Mouse (Mus musculus) liver, embryonic 13.5 days (tissue): ENCODE measurements around the gene AL607142.1. TPM values are rescaled to one million over a fixed set of nuclear protein-coding genes. Genes with fewer than 3 reads are reported as not detected.

ENCODE experiments used
- ATAC-seq: fragments of 200-750 bp; cut with Nextera tagmentation; 2 replicates; pipeline ENCODE4 v1.8.0; 2017; ENCODE audit warnings: low read depth, mild to moderate bottlenecking, moderate number of reproducible peaks, moderate library complexity
- DNase-seq: peaks from one replicate; pipeline ENCODE4 v3.0.0; 2022
- H3K27ac ChIP-seq: fragments of 300-500 bp; sonication (generic); 2 replicates; pipeline ENCODE4 v1.5.1; 2015; ENCODE audit warnings: moderate library complexity, mild to moderate bottlenecking, inconsistent platforms
- H3K27me3 ChIP-seq: fragments of 300-500 bp; sonication (generic); 2 replicates; pipeline ENCODE4 v1.6.1; 2015; ENCODE audit warnings: mild to moderate bottlenecking, inconsistent platforms
- H3K36me3 ChIP-seq: fragments of 300-500 bp; sonication (generic); 2 replicates; pipeline ENCODE4 v1.6.1; 2015; ENCODE audit warnings: mild to moderate bottlenecking, inconsistent platforms
- H3K4me1 ChIP-seq: fragments of 300-500 bp; sonication (generic); replicated peaks from 2 replicates; pipeline ENCODE4 v1.6.1; 2015; ENCODE audit warnings: inconsistent platforms
- H3K4me2 ChIP-seq: fragments of 300-500 bp; sonication (generic); 2 replicates; pipeline ENCODE4 v1.6.1; 2015; ENCODE audit warnings: inconsistent platforms, mild to moderate bottlenecking, moderate library complexity
- H3K4me3 ChIP-seq: fragments of 300-500 bp; sonication (generic); replicated peaks from 2 replicates; pipeline ENCODE4 v1.5.1; 2015; ENCODE audit warnings: mild to moderate bottlenecking, inconsistent platforms
- H3K9ac ChIP-seq: fragments of 300-500 bp; sonication (generic); 2 replicates; pipeline ENCODE4 v1.6.1; 2015; ENCODE audit warnings: mild to moderate bottlenecking, inconsistent platforms
- H3K9me3 ChIP-seq: fragments of 300-500 bp; sonication (generic); replicated peaks from 2 replicates; pipeline ENCODE4 v1.6.1; 2016; ENCODE audit warnings: inconsistent platforms
- WGBS: fragments of 180-500 bp; shearing (Covaris S2); methylation state at CpG from one replicate; pipeline ENCODE4 v1.1.7; 2015; ENCODE audit not compliant: insufficient replicate concordance; 5-methylcytosine and 5-hydroxymethylcytosine counted together
- polyA plus RNA-seq: library from polyadenylated mRNA; unstranded; fragments of >200 nt; fragmentation: Nextera tagmentation; extraction: Ambion mirVana; gene quantifications from 2 replicates; pipeline ENCODE4 v1.2.1, GENCODE M21; 2015

The AL607142.1 gene
- polyA plus RNA-seq: not detected in 2 replicates

DNA sequence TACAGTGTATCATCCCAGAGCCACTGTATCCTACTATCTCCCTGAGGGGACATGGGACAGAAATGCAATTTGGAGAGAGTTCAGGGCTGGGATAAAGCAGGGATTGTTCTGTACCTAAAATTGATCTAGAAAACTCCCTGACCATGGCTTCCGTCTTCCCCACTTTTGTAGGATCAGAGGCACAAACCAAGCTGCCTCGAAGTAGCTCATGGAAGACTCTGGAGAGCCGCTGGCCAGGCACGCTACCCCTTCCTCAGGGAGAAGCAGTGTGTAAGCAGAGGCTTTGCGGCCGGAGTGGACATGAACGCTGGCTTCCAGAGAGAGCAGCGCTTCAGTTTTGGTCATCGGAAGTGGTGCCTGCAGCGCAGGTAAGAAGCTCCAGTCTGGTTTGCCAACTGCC, at the start of gene AL607142.1:
AL607142.1 (plus strand) TSS at position 301 of the 400 bp plus-strand sequence.
- H3K4me2 ChIP-seq: no peak within 1 kb of the TSS
- no peaks in the 10 kb centered on the region for H3K36me3 ChIP-seq
- ATAC-seq: no peak
- no peak within 1 kb of the TSS for H3K4me3 ChIP-seq
- WGBS: 76% methylated on average over 10 of the region's 10 CpGs
- H3K27ac ChIP-seq: no peak within 1 kb of the TSS
- H3K9ac ChIP-seq: no peak within 1 kb of the TSS
- H3K27me3 ChIP-seq: no peaks in the 10 kb centered on the region
- H3K4me1 ChIP-seq: no peaks in the 10 kb centered on the region
- DNase-seq: no peak
- no peaks in the 10 kb centered on the region for H3K9me3 ChIP-seq

DNA sequence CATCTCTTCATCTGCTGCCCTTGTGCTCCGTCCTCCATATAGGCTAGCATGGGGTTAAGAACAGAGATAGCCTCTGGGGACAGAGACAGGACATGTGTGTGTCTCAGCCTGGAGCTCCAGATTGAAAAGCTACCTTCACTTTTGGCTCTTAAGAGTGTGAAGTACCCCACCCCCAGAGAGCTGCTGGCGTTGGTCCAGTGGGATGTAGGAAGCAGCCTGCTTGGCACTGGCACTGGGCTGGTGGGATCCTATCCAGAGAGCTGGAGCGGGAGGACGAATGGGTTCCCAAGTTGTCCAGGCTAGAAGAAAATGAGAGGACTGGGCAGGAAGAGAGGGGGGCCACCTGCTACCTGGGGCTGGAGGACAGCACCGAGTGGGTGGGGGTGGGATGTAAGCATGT, 46.4 kb upstream of the AL607142.1 start:
- H3K36me3 ChIP-seq: no peaks in the 10 kb centered on the region
- H3K27me3 ChIP-seq: no peaks in the 10 kb centered on the region
- H3K4me1 ChIP-seq: no peaks in the 10 kb centered on the region
- WGBS: 63% methylated on average over 5 of the region's 5 CpGs
- no peak overlapping the region for H3K9ac ChIP-seq
- H3K4me2 ChIP-seq: no peak overlapping the region
- DNase-seq (no peak), ATAC-seq (no peak)
- no peak overlapping the region for H3K27ac ChIP-seq
- H3K4me3 ChIP-seq: no peak overlapping the region
- H3K9me3 ChIP-seq: no peaks in the 10 kb centered on the region

DNA sequence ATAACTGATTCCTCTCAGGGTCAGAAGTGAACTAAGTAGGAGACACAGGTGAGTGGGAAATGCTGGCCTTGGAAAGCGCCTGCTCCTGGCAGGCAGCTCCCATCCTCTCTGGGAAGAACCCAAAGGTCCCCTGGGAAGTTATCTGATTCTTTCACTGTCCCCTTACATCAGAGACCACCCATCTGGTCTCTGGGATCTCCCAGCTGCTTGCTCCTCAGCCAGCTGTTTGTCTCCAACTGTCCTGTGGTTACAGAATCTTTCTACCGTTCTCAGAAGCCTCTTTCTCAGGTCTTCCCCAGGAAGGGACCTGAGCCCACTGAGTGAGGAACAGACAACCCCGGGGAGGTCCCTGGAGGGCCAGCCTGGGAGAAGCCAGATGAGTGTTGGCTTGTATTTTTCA, 42.4 kb upstream of the AL607142.1 start:
- Histone ChIP-seq H3K4me3 (no peak overlapping the region), H3K27me3 (no peaks in the 10 kb centered on the region), H3K36me3 (no peaks in the 10 kb centered on the region), H3K4me2 (no peak overlapping the region), H3K27ac (no peak overlapping the region), H3K9ac (no peak overlapping the region), H3K4me1 (no peaks in the 10 kb centered on the region), H3K9me3 (no peaks in the 10 kb centered on the region)
- DNase-seq: no peak
- ATAC-seq: no peak
- WGBS: 37% methylated on average over 3 of the region's 3 CpGs

DNA sequence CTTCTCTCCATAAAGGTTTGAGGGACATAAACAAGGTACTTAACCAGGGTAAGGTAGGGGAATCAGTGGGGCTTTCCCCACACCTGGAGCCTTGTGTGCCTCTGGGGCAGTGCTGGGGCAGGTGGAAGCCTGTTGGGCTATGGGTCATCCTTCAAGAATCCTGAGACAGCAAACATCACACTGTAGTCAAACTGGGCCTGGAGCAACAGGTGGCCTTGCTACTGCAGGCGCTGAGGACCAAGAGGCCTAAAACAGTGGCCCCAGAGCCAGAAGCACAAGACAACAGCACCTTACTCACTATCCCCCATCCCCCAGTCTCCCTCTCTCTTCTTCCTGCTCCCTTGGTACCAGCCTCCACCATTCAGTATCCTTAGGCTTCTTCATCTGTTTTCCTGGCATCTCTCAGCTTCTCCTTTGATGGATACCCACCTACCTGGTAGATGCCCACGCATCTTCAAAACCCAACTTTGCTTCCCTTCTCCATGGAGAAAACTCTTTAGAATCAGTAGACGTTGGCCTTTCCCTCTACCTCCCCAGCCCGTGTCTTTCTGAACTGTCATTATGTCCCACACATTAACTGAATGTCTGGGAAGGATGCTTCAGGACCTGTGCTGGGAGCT, 41.5 kb upstream of the AL607142.1 start:
- Histone ChIP-seq H3K27ac (no peak overlapping the region), H3K27me3 (no peaks in the 10 kb centered on the region; the same call in 1 of the 2 replicates), H3K4me3 (no peak overlapping the region), H3K9me3 (no peaks in the 10 kb centered on the region), H3K9ac (no peak overlapping the region), H3K4me2 (no peak overlapping the region), H3K4me1 (no peaks in the 10 kb centered on the region), H3K36me3 (no peaks in the 10 kb centered on the region)
- DNase-seq (no peak), ATAC-seq (no peak)
- 57% methylated on average over 4 of the region's 4 CpGs for WGBS

DNA sequence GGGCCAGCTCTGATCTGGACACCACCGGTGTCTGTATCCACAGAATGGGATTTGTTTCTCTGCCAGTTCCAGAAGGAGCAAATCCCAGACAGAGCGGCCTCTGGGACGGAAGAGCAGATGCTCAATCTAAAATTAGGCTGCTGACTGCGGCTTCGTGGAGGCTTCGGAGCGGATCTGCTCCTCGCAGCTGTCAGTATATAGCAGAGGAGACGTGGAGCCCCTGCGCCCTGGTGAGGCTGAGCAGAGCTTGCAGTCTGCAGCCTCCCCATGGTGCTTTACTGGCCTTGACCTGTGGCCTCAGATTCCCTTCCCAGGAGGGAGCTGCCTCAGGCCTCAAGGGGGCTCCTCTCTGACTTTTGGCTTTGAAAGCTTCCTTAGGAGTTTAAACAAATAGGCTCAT, 40.7 kb upstream of the AL607142.1 start:
- ATAC-seq: no peak
- no peaks in the 10 kb centered on the region; the same call in 1 of the 2 replicates for H3K27me3 ChIP-seq
- WGBS: 64% methylated on average over 10 of the region's 10 CpGs

DNA sequence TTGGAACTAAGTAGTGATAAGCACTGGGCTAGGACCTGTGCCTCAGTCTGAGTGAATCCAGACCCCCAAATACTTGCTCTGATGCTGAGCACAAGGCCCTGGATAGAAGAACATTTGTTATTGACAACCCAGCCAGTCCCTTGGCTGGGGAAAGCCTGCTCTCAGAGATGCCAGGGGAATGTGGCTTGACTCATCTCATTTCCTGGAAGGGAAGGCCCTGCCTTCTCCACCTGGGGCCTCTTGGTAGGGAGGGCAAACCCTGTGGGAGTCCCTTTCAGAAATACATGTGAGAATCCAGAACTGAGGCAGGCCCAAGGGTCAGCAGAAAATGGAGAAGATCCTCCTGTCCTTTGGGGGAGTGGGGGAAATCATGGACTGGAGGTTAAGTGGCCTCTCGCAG, 37.1 kb upstream of the AL607142.1 start:
- H3K27me3 ChIP-seq: peaks cover 22% of the 10 kb centered on the region
- H3K36me3 ChIP-seq: no peaks in the 10 kb centered on the region
- 71% methylated on average over 1 of the region's 1 CpGs for WGBS
- no peak for DNase-seq
- H3K4me1 ChIP-seq: no peaks in the 10 kb centered on the region
- H3K9me3 ChIP-seq: no peaks in the 10 kb centered on the region
- no peak overlapping the region for H3K9ac ChIP-seq
- no peak overlapping the region for H3K4me3 ChIP-seq
- ATAC-seq: no peak
- H3K4me2 ChIP-seq: no peak overlapping the region
- no peak overlapping the region for H3K27ac ChIP-seq

More for the DNA sequence above, 40.7 kb upstream of the AL607142.1 start:
- H3K36me3 ChIP-seq: no peaks in the 10 kb centered on the region
- H3K27ac ChIP-seq: no peak overlapping the region
- H3K4me1 ChIP-seq: no peaks in the 10 kb centered on the region
- H3K4me2 ChIP-seq: no peak overlapping the region
- DNase-seq: no peak
- no peak overlapping the region for H3K9ac ChIP-seq
- no peak overlapping the region for H3K4me3 ChIP-seq
- no peaks in the 10 kb centered on the region for H3K9me3 ChIP-seq

DNA sequence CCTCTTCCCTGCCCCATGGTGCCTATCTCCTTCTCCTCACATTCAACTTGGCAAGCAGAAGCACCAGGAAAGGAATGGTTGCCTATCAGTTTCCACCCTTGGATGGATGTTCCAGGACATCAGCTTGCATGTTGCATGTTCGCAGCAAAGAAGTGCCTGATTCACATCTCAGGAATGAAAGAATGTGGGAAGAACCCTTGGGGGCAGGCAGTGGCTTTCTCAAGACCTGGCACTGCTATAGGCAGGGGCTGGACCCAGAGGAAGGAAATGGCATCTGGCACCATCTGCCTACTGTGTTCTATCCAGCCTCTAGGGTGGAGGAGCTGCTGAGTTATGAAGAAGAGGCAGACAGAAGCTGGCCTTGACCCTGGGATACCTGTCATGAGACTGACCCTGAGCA, 34.9 kb upstream of the AL607142.1 start:
- H3K36me3 ChIP-seq: no peaks in the 10 kb centered on the region
- WGBS: 54% methylated on average over 1 of the region's 1 CpGs
- no peak overlapping the region for H3K4me3 ChIP-seq
- H3K4me2 ChIP-seq: no peak overlapping the region
- H3K27me3 ChIP-seq: peaks cover 44% of the 10 kb centered on the region
- H3K27ac ChIP-seq: no peak overlapping the region
- no peak overlapping the region for H3K9ac ChIP-seq
- H3K4me1 ChIP-seq: no peaks in the 10 kb centered on the region
- no peak for DNase-seq
- no peak for ATAC-seq
- no peaks in the 10 kb centered on the region for H3K9me3 ChIP-seq

DNA sequence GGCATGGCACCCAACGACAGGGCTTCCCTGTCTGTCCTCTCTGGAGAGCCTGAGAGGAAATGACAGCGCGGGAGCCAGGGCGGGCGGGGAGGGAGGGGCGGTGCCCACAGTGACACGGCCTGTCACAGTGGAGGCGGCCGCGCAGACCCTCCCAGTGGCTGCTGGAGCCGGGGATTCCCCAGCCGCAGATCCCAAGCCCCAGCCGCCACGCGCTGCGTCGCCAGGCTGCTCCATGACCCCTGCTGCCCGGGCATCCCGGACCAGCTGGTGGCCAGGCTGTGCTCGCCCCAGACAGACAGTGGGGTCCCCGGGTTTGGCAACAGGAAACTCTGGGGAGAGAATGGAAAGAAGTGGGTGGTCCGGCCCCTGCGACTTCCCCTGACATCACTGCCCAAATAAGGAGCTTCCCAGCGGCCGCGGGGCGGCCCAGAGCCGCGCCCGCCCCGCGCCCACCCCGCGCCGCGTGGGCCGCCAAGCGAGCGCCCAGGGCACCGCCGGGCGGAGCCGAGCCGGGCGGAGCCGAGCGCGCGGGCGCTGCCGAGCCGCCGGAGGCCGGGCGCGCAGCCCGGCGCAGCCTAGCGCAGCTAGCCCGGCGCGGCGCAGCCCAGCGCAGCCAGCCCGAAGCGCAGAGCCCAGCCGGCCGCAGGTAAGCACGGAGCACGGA, 32.3 kb upstream of the AL607142.1 start:
- peaks cover 55% of the 10 kb centered on the region for H3K27me3 ChIP-seq
- DNase-seq (no peak), ATAC-seq (peak; percentile 51)
- H3K9ac ChIP-seq: no peak overlapping the region
- H3K27ac ChIP-seq: no peak overlapping the region
- no peaks in the 10 kb centered on the region for H3K9me3 ChIP-seq
- peak overlapping the region; percentile 67 for H3K4me2 ChIP-seq
- H3K4me1 ChIP-seq: no peaks in the 10 kb centered on the region
- WGBS: under 1% methylated on average over 61 of the region's 70 CpGs
- no peaks in the 10 kb centered on the region for H3K36me3 ChIP-seq
- peak overlapping the region; percentile 50 for H3K4me3 ChIP-seq

DNA sequence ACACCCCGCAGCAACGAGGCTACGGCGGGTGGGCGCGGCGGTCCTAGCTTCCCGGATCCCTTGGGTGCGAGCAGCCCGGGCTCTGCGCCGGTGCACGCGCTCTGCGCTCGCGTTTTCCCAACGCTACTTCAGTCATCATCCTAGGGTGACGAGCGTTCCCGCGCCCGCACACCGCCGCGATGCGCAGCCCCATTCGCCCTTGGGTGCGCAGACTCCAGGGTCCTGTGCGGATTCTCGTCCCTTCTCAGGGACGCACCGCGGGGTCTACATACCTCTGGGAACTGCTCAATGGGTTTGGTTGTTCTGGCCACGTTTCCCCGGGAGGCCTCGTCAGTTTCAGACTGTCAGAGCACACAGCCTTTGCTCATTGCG, 31.8 kb upstream of the AL607142.1 start:
- no peak overlapping the region for H3K9ac ChIP-seq
- H3K4me1 ChIP-seq: no peaks in the 10 kb centered on the region
- DNase-seq (no peak), ATAC-seq (no peak)
- no peak overlapping the region for H3K27ac ChIP-seq
- WGBS: under 1% methylated on average over 38 of the region's 38 CpGs
- H3K27me3 ChIP-seq: peaks cover 55% of the 10 kb centered on the region
- no peaks in the 10 kb centered on the region for H3K9me3 ChIP-seq
- peak overlapping the region; percentile 50 for H3K4me3 ChIP-seq
- H3K4me2 ChIP-seq: peak overlapping the region; percentile 67
- no peaks in the 10 kb centered on the region for H3K36me3 ChIP-seq

DNA sequence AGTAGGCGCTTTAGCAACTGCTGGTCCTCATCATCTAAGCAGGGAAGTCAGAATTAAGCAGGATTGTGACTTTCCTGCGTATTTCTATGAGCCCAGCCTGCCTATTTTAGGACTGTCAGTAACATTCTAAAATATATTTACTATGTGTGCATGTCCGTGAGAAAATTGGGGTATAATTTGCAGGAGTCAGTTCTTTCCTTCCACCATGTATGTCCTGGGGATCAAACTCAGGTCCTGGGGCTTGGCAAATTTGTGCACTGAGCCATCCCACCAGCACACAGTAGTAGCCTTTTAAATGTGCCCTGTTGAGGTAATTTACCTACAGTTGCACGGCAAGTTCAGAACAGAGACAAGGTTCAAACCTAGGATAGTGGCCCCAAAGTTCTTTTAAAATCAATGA, 28.5 kb upstream of the AL607142.1 start:
- H3K27ac ChIP-seq: no peak overlapping the region
- no peaks in the 10 kb centered on the region for H3K4me1 ChIP-seq
- no peak for DNase-seq
- H3K4me2 ChIP-seq: no peak overlapping the region
- ATAC-seq: no peak
- no peaks in the 10 kb centered on the region for H3K36me3 ChIP-seq
- H3K27me3 ChIP-seq: peaks cover 47% of the 10 kb centered on the region
- H3K9ac ChIP-seq: no peak overlapping the region
- H3K4me3 ChIP-seq: no peak overlapping the region
- H3K9me3 ChIP-seq: no peaks in the 10 kb centered on the region
- WGBS: 64% methylated on average over 4 of the region's 4 CpGs

DNA sequence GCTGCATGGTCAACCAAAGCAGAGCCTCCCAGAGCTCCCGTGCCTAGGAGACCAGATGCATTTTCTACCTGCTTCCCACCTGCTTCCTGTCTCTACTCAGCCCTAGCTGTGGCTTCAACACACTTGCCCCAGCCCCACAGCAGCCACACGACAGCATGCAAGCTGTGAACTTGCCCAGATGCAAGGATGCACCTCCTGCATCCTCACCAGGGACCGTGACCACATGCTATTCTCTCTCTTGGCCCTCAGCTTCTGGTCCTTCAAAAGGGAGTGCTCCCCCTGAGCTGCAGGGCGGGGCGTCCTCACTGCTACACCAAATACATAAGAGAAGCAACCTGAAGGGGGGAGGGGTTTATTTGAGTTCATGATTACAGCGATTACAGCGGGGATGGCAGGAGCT, 27.8 kb upstream of the AL607142.1 start:
- H3K9me3 ChIP-seq: no peaks in the 10 kb centered on the region
- DNase-seq: no peak
- H3K4me1 ChIP-seq: no peaks in the 10 kb centered on the region
- peaks cover 39% of the 10 kb centered on the region for H3K27me3 ChIP-seq
- no peak overlapping the region for H3K4me2 ChIP-seq
- H3K9ac ChIP-seq: no peak overlapping the region
- H3K4me3 ChIP-seq: no peak overlapping the region
- no peaks in the 10 kb centered on the region for H3K36me3 ChIP-seq
- H3K27ac ChIP-seq: no peak overlapping the region
- ATAC-seq: no peak
- WGBS: 33% methylated on average over 7 of the region's 7 CpGs

DNA sequence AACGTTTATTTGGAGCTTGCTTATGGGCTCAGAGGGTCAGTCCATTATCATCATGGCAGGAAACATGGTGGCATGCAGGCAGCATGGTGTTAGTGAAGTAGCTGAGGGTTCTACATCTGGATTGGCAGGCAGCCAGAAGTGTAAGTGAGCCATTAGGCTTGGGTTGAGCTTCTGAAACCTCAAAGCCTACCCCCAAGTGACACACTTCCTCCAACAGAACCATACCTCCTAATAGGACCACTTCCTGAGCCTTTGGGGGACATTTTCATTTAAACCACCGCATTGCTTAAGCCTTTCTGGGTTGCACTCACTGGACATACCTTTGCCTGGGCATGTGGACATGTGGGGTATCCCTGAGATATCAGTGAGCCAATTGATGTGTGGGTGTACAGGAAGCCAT, 23.3 kb upstream of the AL607142.1 start:
- no peak overlapping the region for H3K4me2 ChIP-seq
- H3K4me1 ChIP-seq: no peaks in the 10 kb centered on the region
- no peak for ATAC-seq
- WGBS: 40% methylated on average over 2 of the region's 2 CpGs
- no peaks in the 10 kb centered on the region for H3K9me3 ChIP-seq
- H3K36me3 ChIP-seq: no peaks in the 10 kb centered on the region
- no peak overlapping the region for H3K4me3 ChIP-seq
- no peak for DNase-seq
- no peak overlapping the region for H3K9ac ChIP-seq
- H3K27ac ChIP-seq: no peak overlapping the region
- H3K27me3 ChIP-seq: no peaks in the 10 kb centered on the region
